Mouse (Mus musculus) midbrain, embryonic 13.5 days (tissue): Measurements from ENCODE around the gene Fdxr. TPM values are rescaled to one million over a fixed set of nuclear protein-coding genes. Genes with fewer than 3 reads are reported as not detected.

ENCODE experiments used
- microRNA-seq: library from miRNA; unstranded; fragments of <30 nt; microRNA quantifications from one replicate; pipeline ENCODE4, GENCODE M21; 2016
- polyA plus RNA-seq: library from polyadenylated mRNA; unstranded; fragments of >200 nt; fragmentation: Nextera tagmentation; extraction: Ambion mirVana; gene quantifications from 2 replicates; pipeline ENCODE4 v1.2.1, GENCODE M21; 2015

The Fdxr gene
- polyA plus RNA-seq, 1 experiment from 2014 or later = 24.1 TPM

Small RNAs within 50 kb of the gene (microRNA-seq; reads per million reads assigned to microRNA genes)
- not detected for gene Gm25837

Other genes with a start within 250 kb of the Fdxr start
- not detected in 2 replicates for gene Cd300ld5, start 239.3 kb downstream of the Fdxr start, polyA plus RNA-seq
- gene Cd300ld3, start 228.6 kb downstream of the Fdxr start, polyA plus RNA-seq = not detected in 2 replicates
- not detected in 2 replicates for gene Cd300e, start 214.9 kb downstream of the Fdxr start, polyA plus RNA-seq
- 0.63 and 1.3 TPM in 2 replicates for gene Rab37, start 185.6 kb downstream of the Fdxr start, polyA plus RNA-seq
- gene Cd300lf, start 143.1 kb downstream of the Fdxr start, polyA plus RNA-seq = 0.28 TPM in 1 of 2 replicates, not detected in the other
- gene Slc9a3r1, start 113.7 kb downstream of the Fdxr start, polyA plus RNA-seq = 30.4 and 34.3 TPM in 2 replicates
- 10.3 and 10.7 TPM in 2 replicates for gene Tmem104, start 89.6 kb downstream of the Fdxr start, polyA plus RNA-seq
- 20.9 and 23.7 TPM in 2 replicates for gene Nat9, start 89.2 kb downstream of the Fdxr start, polyA plus RNA-seq
- gene Grin2c, start 9.8 kb downstream of the Fdxr start, polyA plus RNA-seq = 0.06 and 0.12 TPM in 2 replicates
- 0.41 and 0.43 TPM in 2 replicates for gene Fads6, start 20.6 kb upstream of the Fdxr start, polyA plus RNA-seq
- gene Otop2, start 30.1 kb upstream of the Fdxr start, polyA plus RNA-seq = not detected in 2 replicates
- 0.05 TPM in 1 of 2 replicates, not detected in the other for gene Ush1g, start 45.0 kb upstream of the Fdxr start, polyA plus RNA-seq
- gene Otop3, start 57.7 kb upstream of the Fdxr start, polyA plus RNA-seq = 0.30 and 0.35 TPM in 2 replicates
- 47.4 and 48.0 TPM in 2 replicates for gene Hid1, start 90.7 kb upstream of the Fdxr start, polyA plus RNA-seq
- gene Cdr2l, start 104.9 kb upstream of the Fdxr start, polyA plus RNA-seq = 23.0 and 27.1 TPM in 2 replicates
- 226 and 244 TPM in 2 replicates for gene Mrpl58, start 126.7 kb upstream of the Fdxr start, polyA plus RNA-seq
- 948 and 970 TPM in 2 replicates for gene Atp5h, start 142.9 kb upstream of the Fdxr start, polyA plus RNA-seq
- gene Kctd2, start 143.1 kb upstream of the Fdxr start, polyA plus RNA-seq = 14.6 and 25.3 TPM in 2 replicates
- not detected in 2 replicates for gene Trim80, start 163.5 kb upstream of the Fdxr start, polyA plus RNA-seq
- 0.09 and 0.13 TPM in 2 replicates for gene Slc16a5, start 185.4 kb upstream of the Fdxr start, polyA plus RNA-seq
- 17.4 and 17.8 TPM in 2 replicates for gene Armc7, start 198.6 kb upstream of the Fdxr start, polyA plus RNA-seq
- gene Nt5c, start 214.8 kb upstream of the Fdxr start, polyA plus RNA-seq = 90.2 and 96.5 TPM in 2 replicates
- 1,462 and 1,532 TPM in 2 replicates for gene Jpt1, start 237.3 kb upstream of the Fdxr start, polyA plus RNA-seq